Mouse (Mus musculus) lung, adult 2 months (tissue): ENCODE measurements at regions not wholly inside any gene's neighbourhood (a gene's known extent, or its start where the extent isn't known, plus 50 kb on each side); places are given as distances from the start of the nearest gene placed in this dataset.

Source experiments
- CTCF ChIP-seq: fragments of 200-500 bp; IDR thresholded peaks from 2 replicates; pipeline ENCODE4 v1.5.1; 2011; ENCODE audit warnings: mild to moderate bottlenecking, low read length, control low read depth; ENCODE audit not compliant: insufficient read depth
- POLR2A ChIP-seq: fragments of 200-500 bp; IDR thresholded peaks from 2 replicates; pipeline ENCODE4 v1.6.1; 2011; ENCODE audit warnings: low read depth, mild to moderate bottlenecking, control low read depth, low read length, borderline replicate concordance; ENCODE audit errors: extremely low read depth

DNA sequence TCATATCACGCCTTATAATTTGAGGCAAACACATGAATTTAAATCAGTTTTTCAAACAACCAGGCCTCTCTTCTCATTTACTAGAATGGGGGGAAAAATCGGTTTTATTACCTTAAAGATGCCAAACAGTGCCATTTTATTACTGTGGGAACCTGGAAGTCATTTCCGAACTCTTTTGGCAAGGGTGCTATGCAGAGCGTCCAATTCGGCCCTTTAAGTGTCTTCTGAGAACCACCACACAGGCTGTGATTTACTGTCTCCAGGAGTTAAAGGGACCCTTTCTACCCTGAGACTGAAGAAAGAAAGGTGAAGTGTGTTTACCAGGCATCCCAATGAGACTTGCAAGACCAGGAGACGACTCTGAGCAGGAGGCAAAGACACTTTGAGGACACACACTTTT, 359.4 kb upstream of the Adgrl2 start:
- no peak for TF ChIP-seq POLR2A
- no peak for TF ChIP-seq CTCF
